Mouse (Mus musculus): ENCODE results near the gene Serf2. TPM values are rescaled to one million over a fixed set of nuclear protein-coding genes. Genes with fewer than 3 reads are reported as not detected.
"Not testable (repeated sequence)": the region's sequence is repeated elsewhere in the genome, so short reads cannot be mapped to it uniquely, and the experiment has no call there.

Gene Serf2
- total RNA-seq, 2 experiments from 2014 or later: 341 to 387 TPM

GRCm38 (mm10) chr2:121477491-121478266, 28.7 kb downstream of the Serf2 start:
- DNase-seq: no peak
- intact Hi-C loops (cut with DNase I): no loop called here

- peak in 1 of 2 experiments; percentile 23 for DNase-seq
- intact Hi-C loops (cut with DNase I): no loop called here
These were observed 31.5 kb downstream of the Serf2 start for GRCm38 (mm10) chr2:121480498-121480897.

- intact Hi-C loops (cut with DNase I); DNase-seq: not testable (repeated sequence)
These were observed 31.9 kb downstream of the Serf2 start for GRCm38 (mm10) chr2:121480916-121481315.

DNA sequence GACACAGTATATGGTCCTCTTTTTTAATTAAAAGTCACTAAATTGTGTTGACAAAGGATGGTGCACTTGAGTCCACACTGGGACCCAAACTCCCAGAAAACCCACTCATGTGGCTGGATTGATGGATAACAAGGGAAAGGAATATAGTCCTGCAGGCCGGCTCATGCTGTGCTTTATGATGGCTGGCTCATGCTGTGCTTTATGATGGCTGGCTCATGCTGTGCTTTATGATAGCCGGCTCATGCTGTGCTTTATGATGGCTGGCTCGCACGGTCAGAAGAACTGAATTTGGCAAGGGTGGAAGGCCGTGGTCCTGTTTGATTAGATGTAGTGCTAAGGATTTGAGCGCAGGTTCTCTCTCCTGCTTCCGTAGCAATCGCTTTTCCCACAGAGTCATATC, 34.6 kb downstream of the Serf2 start:
- intact Hi-C loops (cut with DNase I): no loop called here
- no peak for DNase-seq

DNA sequence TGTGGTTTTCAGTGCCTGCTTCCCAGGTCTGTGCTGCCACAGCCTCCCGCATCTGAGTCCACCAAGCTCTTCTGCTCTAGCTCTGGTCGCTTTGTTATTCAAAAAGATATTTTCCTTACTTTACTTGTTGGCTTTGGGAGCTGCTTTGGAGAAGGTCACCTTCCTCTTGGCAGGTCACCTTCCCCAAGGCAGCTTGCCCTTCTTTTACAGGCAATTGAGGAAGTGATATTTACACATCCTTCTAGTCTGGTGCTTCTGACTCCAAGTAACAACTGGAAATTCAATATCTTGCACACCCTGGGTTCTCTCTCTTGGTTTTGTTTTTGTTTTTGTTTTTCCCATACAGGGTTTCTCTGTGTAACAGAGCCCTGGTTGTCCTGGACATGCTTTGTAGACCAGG, 35.4 kb downstream of the Serf2 start:
- DNase-seq; intact Hi-C loops (cut with DNase I): not testable (repeated sequence)

GRCm38 (mm10) chr2:121501550-121501949, 52.6 kb downstream of the Serf2 start:
- intact Hi-C loops (cut with DNase I); DNase-seq: not testable (repeated sequence)

GRCm38 (mm10) chr2:121505942-121506882, 57.2 kb downstream of the Serf2 start, which contains the start of the genes Mfap1a and Wdr76:
Mfap1a (minus strand) TSS chr2:121506665.
Wdr76 (plus strand) TSS chr2:121506723.
- peak; percentile 77 to 80 for DNase-seq
- intact Hi-C loops (cut with DNase I): not testable (repeated sequence)

GRCm38 (mm10) chr2:121507173-121507950, 58.4 kb downstream of the Serf2 start:
- no peak for DNase-seq
- intact Hi-C loops (cut with DNase I): no loop called here

Small RNA genes within 50 kb of the gene (microRNA-seq; reads per million reads assigned to microRNA genes)
- gene Gm22953: 0 reads per million in 2 experiments

Other genes starting within 250 kb of the Serf2 start
- 10 to 100 TPM; 32.5 to 41.3 TPM for gene Trp53bp1, start 177.8 kb upstream of the Serf2 start, total RNA-seq (2021)
- 1 to 10 TPM; 7.6 to 8.7 TPM for gene Map1a, start 159.6 kb upstream of the Serf2 start, total RNA-seq (2021)
- gene Ppip5k1, start 93.8 kb upstream of the Serf2 start, total RNA-seq (2021): 10 to 100 TPM; 27.2 to 31.4 TPM
- 1 to 10 TPM; 1.3 to 1.6 TPM for gene Ckmt1, start 91.5 kb upstream of the Serf2 start, total RNA-seq (2021)
- gene Strc, start 62.0 kb upstream of the Serf2 start, total RNA-seq (2021): not detected
- 100 to 1,000 TPM; 115 to 150 TPM for gene Pdia3, start 35.4 kb upstream of the Serf2 start, total RNA-seq (2021)
- 1 to 10 TPM; 3.2 to 3.9 TPM for gene Catsper2, start 35.4 kb upstream of the Serf2 start, total RNA-seq (2021)
- not detected for gene Ell3, start 4.9 kb upstream of the Serf2 start, total RNA-seq (2021)
- 10 to 100 TPM; 18.2 to 20.4 TPM for gene Hypk, start 4.1 kb downstream of the Serf2 start, total RNA-seq (2021)
- under 1 TPM in 1 of 2 experiments, not detected in 1; 0.17 TPM for gene Serinc4, start 7.6 kb downstream of the Serf2 start, total RNA-seq (2021)
- 10 to 100 TPM; 25.7 to 25.9 TPM for gene Mfap1b, start 24.9 kb downstream of the Serf2 start, total RNA-seq (2021)
- gene Mfap1a, start 57.5 kb downstream of the Serf2 start, total RNA-seq (2021): 10 to 100 TPM; 27.2 to 28.2 TPM
- gene Wdr76, start 57.5 kb downstream of the Serf2 start, total RNA-seq (2021): 1 to 10 TPM; 3.2 to 5.5 TPM